In the genomic region with DNA sequence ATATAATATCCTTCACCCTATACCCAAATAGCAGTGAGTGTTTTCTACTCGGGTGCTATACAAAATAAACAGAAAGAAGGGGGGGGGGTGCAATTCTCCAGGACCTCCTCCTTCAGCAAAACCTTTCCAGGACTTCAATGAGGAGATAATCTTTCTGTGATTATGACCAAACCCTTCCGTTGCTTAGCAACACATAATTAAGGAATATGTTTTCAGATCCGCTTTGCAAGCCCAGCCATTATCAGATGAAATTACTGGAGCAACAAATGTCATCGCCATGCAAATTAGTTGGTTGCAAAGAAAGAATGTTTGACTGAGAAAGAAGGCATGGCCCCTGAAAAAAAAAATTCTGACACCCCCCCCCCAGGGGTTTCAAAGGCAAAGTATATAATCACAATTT, we compare ENCODE assay signal across 11 mouse cellular contexts.
DNase-seq lines count a peak whose midpoint lies in the region; ATAC-seq and TF ChIP-seq lines count a peak whose summit lies in the region.
"Had no signal": no experiment of that assay in that cellular context is flagged by ENCODE, and none has a peak within 500 bp of the region (broad histone marks: within the 10 kb centered on the region; RNA-seq: fewer than 3 reads in every experiment).

No protein-coding gene starts in this region.

- TF ChIP-seq CTCF in lung, embryonic 14.5 days (IDR thresholded peaks at IDR 0.05; ENCODE audit: low read depth): no peak
- no peak for TF ChIP-seq CTCF in forebrain, postnatal 0 days (IDR thresholded peaks at IDR 0.05; ENCODE audit: low read depth)

- peaks cover 90% of the 10 kb centered on the region for H3K4me1 ChIP-seq in forebrain, embryonic 13.5 days
- H3K4me1 ChIP-seq in forebrain, embryonic 10.5 days: peaks cover 76% of the 10 kb centered on the region
- peaks cover 19% of the 10 kb centered on the region; the same call in 1 of the 2 replicates for H3K4me1 ChIP-seq in lung, embryonic 14.5 days (ENCODE audit: insufficient read depth)
- peaks cover 27% of the 10 kb centered on the region for H3K4me1 ChIP-seq in forebrain, postnatal 0 days (ENCODE audit: insufficient read depth)

- H3K9me3 ChIP-seq in forebrain, embryonic 13.5 days (replicated peaks): no peaks in the 10 kb centered on the region
- no peaks in the 10 kb centered on the region for H3K9me3 ChIP-seq in forebrain, embryonic 10.5 days
- H3K9me3 ChIP-seq in lung, embryonic 14.5 days (ENCODE audit: low read depth, low read length): no peaks in the 10 kb centered on the region
- H3K9me3 ChIP-seq in forebrain, postnatal 0 days (ENCODE audit: low read length): no peaks in the 10 kb centered on the region
- H3K9me3 ChIP-seq: megakaryocyte, embryonic 14.5 days had no signal

- peak overlapping the region; percentile 34; the same call in 1 of the 2 replicates for H3K4me2 ChIP-seq in forebrain, embryonic 13.5 days
- H3K4me2 ChIP-seq in lung, embryonic 14.5 days: no peak overlapping the region
- peak overlapping the region; percentile 17 for H3K4me2 ChIP-seq in forebrain, postnatal 0 days (ENCODE audit: low read depth)
- H3K4me2 ChIP-seq: liver, embryonic 11.5 days had no signal

- 25% methylated on average over 4 of the region's 4 CpGs for WGBS in forebrain, embryonic 13.5 days
- WGBS in forebrain, embryonic 10.5 days: 61% methylated on average over 4 of the region's 4 CpGs
- WGBS in lung, embryonic 14.5 days: 34% methylated on average over 4 of the region's 4 CpGs
- 13% methylated on average over 4 of the region's 4 CpGs for WGBS in forebrain, postnatal 0 days

- peak overlapping the region; percentile 86 for H3K27ac ChIP-seq in forebrain, embryonic 13.5 days
- H3K27ac ChIP-seq in forebrain, embryonic 10.5 days: no peak overlapping the region
- H3K27ac ChIP-seq in lung, embryonic 14.5 days (ENCODE audit: low read depth): no peak overlapping the region
- H3K27ac ChIP-seq in forebrain, postnatal 0 days (ENCODE audit: low read depth, low read length): peak overlapping the region; percentile 60

- H3K36me3 ChIP-seq in forebrain, embryonic 13.5 days (ENCODE audit: poor library complexity, severe bottlenecking): peaks cover 5% of the 10 kb centered on the region; the same call in 1 of the 2 replicates
- peaks cover 60% of the 10 kb centered on the region for H3K36me3 ChIP-seq in forebrain, embryonic 10.5 days (replicated peaks)
- H3K36me3 ChIP-seq in lung, embryonic 14.5 days (ENCODE audit: insufficient read depth): peaks cover 29% of the 10 kb centered on the region
- no peaks in the 10 kb centered on the region for H3K36me3 ChIP-seq in forebrain, postnatal 0 days (ENCODE audit: insufficient read depth)

- no peak for DNase-seq in forebrain, embryonic 10.5 days (ENCODE audit: extremely low spot score, low spot score)
- peak; percentile 66 for DNase-seq in lung, embryonic 14.5 days
- no peak for DNase-seq in lung, postnatal 14 days
- no peak for DNase-seq in forebrain, postnatal 0 days
- peak; percentile 80 for DNase-seq in retina, adult 2 months (ENCODE audit: low read depth, low spot score)
- no peak for DNase-seq in layer of hippocampus, postnatal 36 days
- no peak for DNase-seq in frontal cortex, postnatal 36 days (ENCODE audit: low spot score in 2 of 2)
- DNase-seq: B cell, adult 2 months had no signal

- no peak overlapping the region for H3K4me3 ChIP-seq in forebrain, embryonic 13.5 days
- H3K4me3 ChIP-seq in forebrain, embryonic 10.5 days: no peak overlapping the region
- no peak overlapping the region for H3K4me3 ChIP-seq in lung, embryonic 14.5 days (ENCODE audit: low read depth, low read length)
- no peak overlapping the region for H3K4me3 ChIP-seq in forebrain, postnatal 0 days (ENCODE audit: low read depth, low read length)
- H3K4me3 ChIP-seq: megakaryocyte, embryonic 14.5 days had no signal

- H3K27me3 ChIP-seq in forebrain, embryonic 13.5 days: no peaks in the 10 kb centered on the region
- H3K27me3 ChIP-seq in forebrain, embryonic 10.5 days (ENCODE audit: poor library complexity, severe bottlenecking): no peaks in the 10 kb centered on the region
- H3K27me3 ChIP-seq in lung, embryonic 14.5 days (ENCODE audit: insufficient read depth, low read length): no peaks in the 10 kb centered on the region
- no peaks in the 10 kb centered on the region for H3K27me3 ChIP-seq in forebrain, postnatal 0 days (ENCODE audit: insufficient read depth, low read length)
- H3K27me3 ChIP-seq: megakaryocyte, embryonic 14.5 days had no signal

- H3K9ac ChIP-seq in forebrain, embryonic 13.5 days: no peak overlapping the region
- H3K9ac ChIP-seq in lung, embryonic 14.5 days: no peak overlapping the region
- H3K9ac ChIP-seq in forebrain, postnatal 0 days: no peak overlapping the region

- peak; percentile 40; the same call in 1 of the 2 replicates for ATAC-seq in forebrain, embryonic 13.5 days
- ATAC-seq in lung, embryonic 14.5 days (ENCODE audit: insufficient read depth): no peak
- ATAC-seq in forebrain, postnatal 0 days: peak; percentile 64

Comparison
In these comparisons a context has a peak if more than half of its experiments do, and no peak if none do; other contexts are left out.
1. H3K27ac ChIP-seq: peak in forebrain, embryonic 13.5 days (single experiment) and forebrain, postnatal 0 days (single experiment); none in forebrain, embryonic 10.5 days (single experiment) and lung, embryonic 14.5 days (single experiment).
2. DNase-seq: peak in lung, embryonic 14.5 days (single experiment) and retina, adult 2 months (single experiment); none in forebrain, embryonic 10.5 days (single experiment), lung, postnatal 14 days (single experiment), forebrain, postnatal 0 days (single experiment), layer of hippocampus, postnatal 36 days (0 of 2) and frontal cortex, postnatal 36 days (0 of 2).